Mouse (Mus musculus) left cerebral cortex, postnatal 14 days (tissue): ENCODE measurements around the gene Rfk. TPM values are rescaled to one million over a fixed set of nuclear protein-coding genes. Genes with fewer than 3 reads are reported as not detected.

ENCODE experiments used
- DNase-seq, 2 experiments: peaks; one replicate each; pipeline ENCODE4 v3.0.0; 2021 to 2022; ENCODE audit warnings: low spot score in 2 of 2, mixed read lengths in 1 of 2
- intact Hi-C: fragments of 180-260 bp; cut with DNase I; formaldehyde crosslinking; loops from one replicate; pipeline ENCODE4 v1.15.1; 2025
- total RNA-seq, 2 experiments: library from RNA; stranded (reverse); gene quantifications; 2 replicates each; pipeline ENCODE4 v1.2.3; 2021

The Rfk gene
- total RNA-seq, 2 experiments from 2014 or later: 51.9 to 58.0 TPM

- intact Hi-C loops: no loop called here
- DNase-seq: no peak
Measured at GRCm38 (mm10) chr19:17378845-17379244, 15.0 kb upstream of the Rfk start.

GRCm38 (mm10) chr19:17380549-17380948 lies 13.3 kb upstream of the Rfk start:
- DNase-seq: no peak
- intact Hi-C loops: loop anchor here (10.0 kb wide), 3 partner anchors 146 to 566 kb away; partner anchors contain the start of gene Foxb2

- intact Hi-C loops: loop anchor here (10.0 kb wide), 3 partner anchors 148 to 568 kb away; partner anchors contain the start of gene Foxb2
- no peak for DNase-seq
Measured at GRCm38 (mm10) chr19:17382807-17383397, 10.9 kb upstream of the Rfk start.

- DNase-seq: no peak
- intact Hi-C loops: loop anchor here (10.0 kb wide), 3 partner anchors 150 to 570 kb away; partner anchors contain the start of gene Foxb2
Measured at GRCm38 (mm10) chr19:17385022-17385421, 8.8 kb upstream of the Rfk start.

- no peak for DNase-seq
- intact Hi-C loops: loop anchor here (10.0 kb wide), 3 partner anchors 151 to 571 kb away; partner anchors contain the start of gene Foxb2
Measured at GRCm38 (mm10) chr19:17385426-17385825, 8.4 kb upstream of the Rfk start.

GRCm38 (mm10) chr19:17386424-17386823 lies 7.4 kb upstream of the Rfk start:
- DNase-seq: no peak
- intact Hi-C loops: loop anchor here (10.0 kb wide), 3 partner anchors 152 to 572 kb away; partner anchors contain the start of gene Foxb2

- intact Hi-C loops: loop anchor here (1.0 to 10.0 kb wide), 4 partner anchors 154 to 574 kb away; partner anchors contain the start of gene Foxb2
- DNase-seq: peak; percentile 7 to 56
Measured at GRCm38 (mm10) chr19:17388404-17388803, 5.4 kb upstream of the Rfk start.

GRCm38 (mm10) chr19:17392866-17393265 lies 977 bp upstream of the Rfk start:
- intact Hi-C loops: no loop called here

GRCm38 (mm10) chr19:17396802-17397201 lies 3.0 kb downstream of the Rfk start:
- intact Hi-C loops: no loop called here
- DNase-seq: no peak

More at GRCm38 (mm10) chr19:17392866-17393265, 977 bp upstream of the Rfk start:
- no peak for DNase-seq

- intact Hi-C loops: no loop called here
- no peak for DNase-seq
Measured at GRCm38 (mm10) chr19:17397922-17398321, 4.1 kb downstream of the Rfk start.

- DNase-seq: no peak
- intact Hi-C loops: no loop called here
Measured at GRCm38 (mm10) chr19:17399965-17400364, 6.1 kb downstream of the Rfk start.

GRCm38 (mm10) chr19:17400571-17400970 lies 6.7 kb downstream of the Rfk start:
- DNase-seq: no peak
- intact Hi-C loops: no loop called here

GRCm38 (mm10) chr19:17403175-17403574 lies 9.3 kb downstream of the Rfk start:
- intact Hi-C loops: no loop called here
- DNase-seq: no peak

GRCm38 (mm10) chr19:17406823-17407222 lies 13.0 kb downstream of the Rfk start:
- no peak for DNase-seq
- intact Hi-C loops: no loop called here

- no peak for DNase-seq
- intact Hi-C loops: no loop called here
Measured at GRCm38 (mm10) chr19:17408591-17408990, 14.7 kb downstream of the Rfk start.

GRCm38 (mm10) chr19:17409351-17409750 lies 15.5 kb downstream of the Rfk start:
- DNase-seq: no peak
- intact Hi-C loops: no loop called here

GRCm38 (mm10) chr19:17410465-17411065 lies 16.7 kb downstream of the Rfk start:
- intact Hi-C loops: no loop called here

GRCm38 (mm10) chr19:17412915-17413459 lies 19.1 kb downstream of the Rfk start:
- DNase-seq: no peak
- intact Hi-C loops: no loop called here

More at GRCm38 (mm10) chr19:17410465-17411065, 16.7 kb downstream of the Rfk start:
- DNase-seq: no peak

GRCm38 (mm10) chr19:17417855-17418254 lies 24.0 kb downstream of the Rfk start:
- intact Hi-C loops: no loop called here
- no peak for DNase-seq

- intact Hi-C loops: no loop called here
- DNase-seq: no peak
Measured at GRCm38 (mm10) chr19:17423306-17423705, 29.5 kb downstream of the Rfk start.
